Mouse (Mus musculus) liver, adult 2 months (tissue): ENCODE measurements around the gene Baz2b. TPM values are rescaled to one million over a fixed set of nuclear protein-coding genes. Genes with fewer than 3 reads are reported as not detected.

Experiments
- DNase-seq: peaks from one replicate; pipeline ENCODE4 v3.0.0-alpha.2; 2011; ENCODE audit warnings: low read depth, low spot score; ENCODE audit errors: extremely low read depth
- H3K27ac ChIP-seq: fragments of 200-500 bp; replicated peaks from 2 replicates; pipeline ENCODE4 v1.5.1; 2012; ENCODE audit warnings: low read depth, mild to moderate bottlenecking, control low read depth, inconsistent platforms, low read length; ENCODE audit not compliant: insufficient read depth
- H3K27me3 ChIP-seq: fragments of 200-500 bp; 2 replicates; pipeline ENCODE4 v1.6.1; 2012; ENCODE audit warnings: mild to moderate bottlenecking, moderate library complexity, low read length, inconsistent platforms; ENCODE audit not compliant: control insufficient read depth, insufficient read depth
- H3K36me3 ChIP-seq: fragments of 200-500 bp; 2 replicates; pipeline ENCODE4 v1.6.1; 2012; ENCODE audit warnings: low read length, inconsistent platforms; ENCODE audit not compliant: control insufficient read depth, insufficient read depth
- H3K4me1 ChIP-seq: fragments of 200-500 bp; 2 replicates; pipeline ENCODE4 v1.6.1; 2011; ENCODE audit warnings: low read length; ENCODE audit not compliant: control insufficient read depth, insufficient read depth
- H3K4me3 ChIP-seq: fragments of 200-500 bp; 2 replicates; pipeline ENCODE4 v1.5.1; 2011; ENCODE audit warnings: low read depth, mild to moderate bottlenecking, control low read depth, low read length, moderate library complexity; ENCODE audit not compliant: insufficient read depth
- H3K79me2 ChIP-seq: fragments of 200-500 bp; 2 replicates; pipeline ENCODE4 v1.6.1; 2012; ENCODE audit warnings: inconsistent platforms, mild to moderate bottlenecking, low read length, moderate library complexity; ENCODE audit not compliant: control insufficient read depth, insufficient read depth
- H3K9ac ChIP-seq: fragments of 200-500 bp; 2 replicates; pipeline ENCODE4 v1.6.1; 2012; ENCODE audit warnings: low read depth, mild to moderate bottlenecking, control low read depth, inconsistent platforms, low read length
- CTCF ChIP-seq: fragments of 200-500 bp; IDR thresholded peaks from 2 replicates; pipeline ENCODE4 v1.5.1; 2011; ENCODE audit warnings: low read depth, low read length, control low read depth
- POLR2A ChIP-seq: fragments of 200-500 bp; IDR thresholded peaks from 2 replicates; pipeline ENCODE4 v1.6.1; 2011; ENCODE audit warnings: low read length, control low read depth; ENCODE audit not compliant: insufficient read depth; ENCODE audit errors: extremely low read depth
- WGBS: fragments of 180-500 bp; shearing (Covaris S2); methylation state at CpG from one replicate; pipeline ENCODE4 v1.1.7; 2018; 5-methylcytosine and 5-hydroxymethylcytosine counted together
- polyA plus RNA-seq: library from polyadenylated mRNA; depleted of rRNA; stranded (reverse); fragments of >200 nt; gene quantifications from 2 replicates; pipeline ENCODE4 v1.2.3, GENCODE M21; 2012
- total RNA-seq: library from RNA; depleted of rRNA; stranded (reverse); fragments of >200 nt; gene quantifications from 2 replicates; pipeline ENCODE4 v1.2.3, GENCODE M21; 2014

The Baz2b gene
- total and polyA plus RNA-seq, 2 experiments: 4.8 to 23.5 TPM

DNA sequence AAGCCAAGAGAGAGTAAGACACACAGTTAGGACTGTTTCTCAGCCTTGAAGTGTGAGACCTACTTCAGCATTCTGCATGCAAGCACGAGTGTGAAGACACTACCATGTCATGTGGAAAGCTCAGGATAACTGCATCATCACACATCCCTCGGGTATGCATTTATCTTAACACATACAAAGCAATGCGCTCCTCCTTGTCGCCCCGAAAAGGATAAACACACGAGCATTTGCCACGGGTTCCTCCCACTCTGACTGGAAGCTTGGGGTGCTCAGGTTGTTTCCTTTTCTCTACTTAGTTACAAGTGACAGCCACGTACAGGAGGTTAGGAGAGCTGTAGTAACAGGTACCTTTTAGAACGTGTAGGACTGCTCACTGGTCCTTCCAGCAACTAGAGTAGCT is 91.8 kb downstream of the Baz2b start:
- no peak for DNase-seq
- H3K9ac ChIP-seq: no peak overlapping the region
- whole genome bisulfite sequencing: 87% methylated on average over 9 of the region's 9 CpGs
- TF ChIP-seq CTCF (no peak), POLR2A (no peak)
- no peaks in the 10 kb centered on the region for H3K36me3 ChIP-seq
- H3K27me3 ChIP-seq: no peaks in the 10 kb centered on the region
- H3K79me2 ChIP-seq: peaks cover 36% of the 10 kb centered on the region; the same call in 1 of the 2 replicates
- H3K4me1 ChIP-seq: peaks cover 10% of the 10 kb centered on the region
- no peak overlapping the region for H3K27ac ChIP-seq
- H3K4me3 ChIP-seq: no peak overlapping the region

- no peak for DNase-seq
- Histone ChIP-seq H3K4me3 (no peak overlapping the region), H3K79me2 (peaks cover 36% of the 10 kb centered on the region), H3K36me3 (no peaks in the 10 kb centered on the region), H3K27ac (no peak overlapping the region), H3K4me1 (peaks cover 2% of the 10 kb centered on the region), H3K27me3 (no peaks in the 10 kb centered on the region), H3K9ac (no peak overlapping the region)
- TF ChIP-seq POLR2A (no peak), CTCF (no peak)
- WGBS: 83% methylated on average over 12 of the region's 12 CpGs
Measured at GRCm38 (mm10) chr2:60115891-60116554, 93.6 kb downstream of the Baz2b start.

DNA sequence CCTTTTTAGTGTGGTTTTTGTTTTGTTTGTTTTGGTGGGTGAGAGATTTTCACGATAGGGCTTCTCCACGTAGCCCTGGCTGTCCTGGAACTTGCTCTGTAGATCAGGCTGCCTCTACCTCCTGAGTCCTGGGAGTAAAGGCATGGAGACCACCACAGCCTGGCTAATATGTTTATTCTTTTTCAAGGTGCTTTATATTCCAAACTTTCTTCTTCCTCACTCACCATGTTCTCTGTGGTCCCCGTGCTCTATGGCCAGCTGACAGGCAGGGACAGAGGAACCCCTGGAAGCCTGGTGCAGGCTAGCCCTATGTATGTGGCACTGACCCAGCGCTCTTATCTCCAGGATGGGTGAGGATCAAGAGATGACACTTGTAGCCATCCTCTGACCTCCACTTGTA is 94.7 kb downstream of the Baz2b start:
- 59% methylated on average over 4 of the region's 4 CpGs for WGBS
- no peaks in the 10 kb centered on the region for H3K36me3 ChIP-seq
- TF ChIP-seq POLR2A (no peak), CTCF (no peak)
- H3K4me3 ChIP-seq: no peak overlapping the region
- H3K27ac ChIP-seq: no peak overlapping the region
- no peaks in the 10 kb centered on the region; the same call in 1 of the 2 replicates for H3K4me1 ChIP-seq
- DNase-seq: no peak
- peaks cover 41% of the 10 kb centered on the region for H3K79me2 ChIP-seq
- no peak overlapping the region for H3K9ac ChIP-seq
- no peaks in the 10 kb centered on the region for H3K27me3 ChIP-seq

GRCm38 (mm10) chr2:60113661-60114560 is 95.7 kb downstream of the Baz2b start:
- H3K79me2 ChIP-seq: peaks cover 40% of the 10 kb centered on the region
- H3K9ac ChIP-seq: no peak overlapping the region
- no peaks in the 10 kb centered on the region for H3K36me3 ChIP-seq
- no peaks in the 10 kb centered on the region for H3K27me3 ChIP-seq
- no peak overlapping the region for H3K4me3 ChIP-seq
- 88% methylated on average over 12 of the region's 12 CpGs for WGBS
- H3K4me1 ChIP-seq: no peaks in the 10 kb centered on the region; the same call in 1 of the 2 replicates
- TF ChIP-seq CTCF (no peak), POLR2A (no peak)
- no peak for DNase-seq
- H3K27ac ChIP-seq: no peak overlapping the region

GRCm38 (mm10) chr2:60112116-60112515 is 97.5 kb downstream of the Baz2b start:
- Histone ChIP-seq H3K4me1 (no peaks in the 10 kb centered on the region; the same call in 1 of the 2 replicates), H3K9ac (no peak overlapping the region), H3K27me3 (no peaks in the 10 kb centered on the region), H3K4me3 (no peak overlapping the region), H3K79me2 (peaks cover 41% of the 10 kb centered on the region), H3K27ac (no peak overlapping the region), H3K36me3 (no peaks in the 10 kb centered on the region)
- DNase-seq: no peak
- WGBS: 94% methylated on average over 2 of the region's 2 CpGs
- TF ChIP-seq POLR2A (no peak), CTCF (no peak)

GRCm38 (mm10) chr2:60109001-60109400 is 100.6 kb downstream of the Baz2b start:
- WGBS: 78% methylated on average over 3 of the region's 3 CpGs
- H3K36me3 ChIP-seq: no peaks in the 10 kb centered on the region
- no peak overlapping the region for H3K27ac ChIP-seq

More at GRCm38 (mm10) chr2:60109001-60109400, 100.6 kb downstream of the Baz2b start:
- peaks cover 26% of the 10 kb centered on the region for H3K79me2 ChIP-seq
- TF ChIP-seq CTCF (no peak), POLR2A (no peak)
- no peaks in the 10 kb centered on the region for H3K27me3 ChIP-seq
- DNase-seq: no peak
- no peak overlapping the region for H3K4me3 ChIP-seq
- no peaks in the 10 kb centered on the region for H3K4me1 ChIP-seq
- H3K9ac ChIP-seq: no peak overlapping the region
